Mouse (Mus musculus): ENCODE results near the gene Rhd. TPM values are rescaled to one million over a fixed set of nuclear protein-coding genes. Genes with fewer than 3 reads are reported as not detected.

Rhd gene
- total RNA-seq, 2 experiments from 2014 or later: not detected

DNA sequence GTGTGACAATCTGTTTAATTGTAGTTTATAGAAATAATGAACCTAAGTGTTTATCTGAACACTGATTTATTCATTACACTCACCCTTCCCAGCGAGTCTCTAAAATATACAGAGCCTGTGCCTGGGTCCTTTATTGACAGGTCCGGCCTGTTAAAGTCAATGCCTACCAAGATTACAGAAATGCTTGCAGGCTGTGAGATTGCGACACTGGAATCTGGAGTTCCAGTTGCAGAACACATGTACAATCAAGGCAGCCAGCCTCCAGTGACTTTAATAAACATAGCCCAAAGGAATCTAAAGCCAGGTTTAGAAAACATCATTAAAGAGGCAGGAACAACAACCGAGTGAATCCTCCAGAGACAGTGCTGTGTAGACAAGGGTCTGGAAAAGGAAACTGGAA is 16.7 kb upstream of the Rhd start:
- intact Hi-C loops (cut with DNase I): no loop called here
- DNase-seq (ENCODE audit: extremely low spot score in 1 of 2, low spot score in 2 of 2): no peak
- no peak overlapping the region for H3K27ac ChIP-seq
- no peak for TF ChIP-seq CTCF (IDR thresholded peaks at IDR 0.05)
- H3K4me3 ChIP-seq: no peak overlapping the region

DNA sequence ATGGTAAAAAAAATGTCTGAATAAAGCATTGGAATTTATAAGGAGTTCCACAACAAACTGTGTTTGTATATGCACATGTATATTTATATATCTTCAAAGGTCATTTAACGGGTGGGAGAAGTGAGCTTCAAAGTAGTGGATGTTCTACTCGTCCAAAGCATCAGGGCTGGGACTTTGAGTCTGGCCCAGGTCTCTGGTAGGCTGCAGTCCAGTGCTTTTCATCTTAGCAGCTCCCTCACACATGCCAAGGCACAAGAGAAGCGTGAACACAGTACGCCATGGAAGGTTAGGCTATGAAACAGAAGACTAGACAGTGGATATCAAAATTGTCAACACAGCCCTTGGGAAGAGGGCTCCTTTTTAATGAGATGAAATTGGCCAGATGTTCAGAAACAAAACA is 13.8 kb upstream of the Rhd start:
- intact Hi-C loops (cut with DNase I): loop anchor here (5.0 kb wide), 1 partner anchor 72 kb away; the partner anchor contains the start of gene Rsrp1
- TF ChIP-seq CTCF (IDR thresholded peaks at IDR 0.05): no peak
- no peak for DNase-seq (ENCODE audit: extremely low spot score in 1 of 2, low spot score in 2 of 2)
- Histone ChIP-seq H3K27ac (no peak overlapping the region), H3K4me3 (no peak overlapping the region)

DNA sequence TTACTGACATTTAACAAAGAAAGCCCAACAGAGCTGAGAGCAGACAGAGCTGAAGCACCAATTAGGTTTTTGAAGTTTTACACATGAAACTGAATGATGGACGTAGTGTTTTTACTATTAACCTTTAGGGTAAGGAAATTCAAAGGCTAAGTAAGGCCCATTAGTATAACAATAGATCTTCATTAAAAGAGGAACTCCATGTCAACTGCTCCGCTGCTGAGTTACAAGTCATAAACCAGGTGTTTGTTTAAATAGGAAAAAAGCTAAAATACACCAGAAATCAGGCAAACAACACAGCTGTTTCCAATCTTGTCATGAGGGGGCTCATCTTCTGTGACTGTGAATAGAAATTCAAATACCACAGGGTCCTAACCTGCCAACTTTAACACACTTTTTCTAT is 13.1 kb upstream of the Rhd start:
- no peak for DNase-seq (ENCODE audit: extremely low spot score in 1 of 2, low spot score in 2 of 2)
- intact Hi-C loops (cut with DNase I): loop anchor here (5.0 kb wide), 1 partner anchor 71 kb away; the partner anchor contains the start of gene Rsrp1
- Histone ChIP-seq H3K4me3 (peak overlapping the region; percentile 91; the same call in 1 of the 2 replicates), H3K27ac (no peak overlapping the region)
- TF ChIP-seq CTCF (IDR thresholded peaks at IDR 0.05): no peak

DNA sequence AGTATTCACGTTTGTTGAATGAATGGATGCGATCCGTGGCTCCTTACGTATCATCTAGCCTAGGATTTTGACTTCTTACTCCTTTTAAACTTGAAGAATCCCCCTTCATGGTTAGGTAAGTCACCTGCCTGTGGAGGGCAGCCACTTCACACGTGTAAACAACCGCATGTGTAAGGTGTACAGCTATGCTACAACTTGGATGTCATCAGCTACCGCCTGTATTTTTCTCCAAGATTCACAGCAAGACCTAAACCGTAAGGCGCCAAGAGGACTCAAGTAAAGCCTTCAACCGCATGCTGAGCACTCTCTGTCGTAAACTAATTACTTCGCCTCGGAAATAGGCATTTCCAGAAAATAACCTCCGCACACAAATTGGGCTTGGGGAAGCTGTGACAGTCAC is 12.5 kb upstream of the Rhd start:
- peak overlapping the region; percentile 91 for H3K4me3 ChIP-seq
- intact Hi-C loops (cut with DNase I): loop anchor here (5.0 kb wide), 1 partner anchor 70 kb away; the partner anchor contains the start of gene Rsrp1
- TF ChIP-seq CTCF (IDR thresholded peaks at IDR 0.05): no peak
- DNase-seq (ENCODE audit: extremely low spot score in 1 of 2, low spot score in 2 of 2): no peak
- peak overlapping the region; percentile 98; the same call in 1 of the 2 replicates for H3K27ac ChIP-seq

DNA sequence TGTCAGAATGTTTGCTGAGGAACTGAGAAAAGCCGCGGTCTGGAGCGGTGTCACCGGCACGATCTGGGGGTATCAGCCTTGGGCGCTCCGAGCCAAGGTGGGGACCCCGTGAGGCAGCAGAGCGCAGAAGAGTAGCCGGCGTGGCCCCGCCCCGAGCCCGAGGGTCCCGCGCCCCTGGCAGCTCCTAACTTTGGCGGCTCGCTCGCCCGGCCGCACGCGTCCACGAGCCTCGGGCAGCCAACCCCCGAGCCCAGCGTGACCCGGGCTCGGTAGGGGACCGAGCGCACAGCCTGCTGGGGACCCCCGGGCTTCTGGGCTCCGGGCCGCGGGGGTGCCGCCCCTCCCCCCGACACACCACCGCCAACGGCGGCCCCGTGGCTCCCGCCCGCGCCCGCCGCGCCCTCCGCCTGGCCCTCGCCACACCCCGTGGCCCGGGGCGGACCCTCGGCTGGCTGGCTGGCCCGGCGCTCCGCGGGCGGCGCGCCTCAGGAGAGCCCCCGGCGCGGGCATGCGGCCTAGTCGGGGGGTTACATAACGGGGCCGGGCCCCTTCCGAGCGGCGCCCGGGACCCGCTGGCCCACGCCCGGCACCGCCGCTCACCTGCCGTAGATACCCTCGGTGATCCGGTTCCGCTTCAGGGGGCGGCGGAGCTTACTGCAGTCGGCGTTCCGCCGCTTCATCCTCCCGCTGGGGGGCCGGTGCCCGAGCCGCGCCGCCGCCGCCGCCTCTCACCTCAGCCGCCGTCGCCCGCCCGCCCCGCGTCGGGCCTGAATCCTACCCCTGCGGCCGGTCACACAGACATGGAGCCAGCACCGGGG is 11.7 kb upstream of the Rhd start:
- no peak; the same call in 1 of the 2 replicates for TF ChIP-seq CTCF (IDR thresholded peaks at IDR 0.05)
- DNase-seq (ENCODE audit: extremely low spot score in 1 of 2, low spot score in 2 of 2): peak; percentile 51
- H3K4me3 ChIP-seq: peak overlapping the region; percentile 91
- intact Hi-C loops (cut with DNase I): loop anchor here (5.0 kb wide), 1 partner anchor 70 kb away; the partner anchor contains the start of gene Rsrp1
- peak overlapping the region; percentile 98 for H3K27ac ChIP-seq

DNA sequence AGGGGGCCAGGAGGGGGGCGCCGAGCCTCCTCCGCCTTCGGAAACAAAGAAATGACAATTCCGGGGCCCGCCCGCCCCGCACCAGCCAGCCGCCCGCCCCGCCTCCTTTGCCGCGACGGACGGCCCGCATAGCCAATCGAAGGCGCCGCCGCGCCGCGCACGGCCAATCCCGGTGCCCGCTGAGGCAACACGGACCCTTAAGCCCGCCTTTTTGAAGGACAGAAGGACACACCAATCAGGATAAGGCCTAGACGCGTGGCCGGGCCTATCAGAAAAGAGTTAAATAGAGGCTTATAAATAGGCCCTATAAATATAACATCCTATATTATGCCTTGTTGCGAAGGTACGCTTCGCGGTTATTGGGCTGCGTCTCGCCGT is 11.1 kb upstream of the Rhd start, which contains the start of gene Maco1:
Gene Maco1 (minus strand): TSS at position 87 of the 378 bp plus-strand sequence.
- H3K27ac ChIP-seq: peak within 1 kb of the TSS; percentile 98
- no peak for TF ChIP-seq CTCF (IDR thresholded peaks at IDR 0.05)
- intact Hi-C loops (cut with DNase I): loop anchor here (5.0 kb wide), 1 partner anchor 69 kb away; the partner anchor contains the start of gene Rsrp1
- DNase-seq (ENCODE audit: extremely low spot score in 1 of 2, low spot score in 2 of 2): peak; percentile 100
- peak within 1 kb of the TSS; percentile 91 for H3K4me3 ChIP-seq

DNA sequence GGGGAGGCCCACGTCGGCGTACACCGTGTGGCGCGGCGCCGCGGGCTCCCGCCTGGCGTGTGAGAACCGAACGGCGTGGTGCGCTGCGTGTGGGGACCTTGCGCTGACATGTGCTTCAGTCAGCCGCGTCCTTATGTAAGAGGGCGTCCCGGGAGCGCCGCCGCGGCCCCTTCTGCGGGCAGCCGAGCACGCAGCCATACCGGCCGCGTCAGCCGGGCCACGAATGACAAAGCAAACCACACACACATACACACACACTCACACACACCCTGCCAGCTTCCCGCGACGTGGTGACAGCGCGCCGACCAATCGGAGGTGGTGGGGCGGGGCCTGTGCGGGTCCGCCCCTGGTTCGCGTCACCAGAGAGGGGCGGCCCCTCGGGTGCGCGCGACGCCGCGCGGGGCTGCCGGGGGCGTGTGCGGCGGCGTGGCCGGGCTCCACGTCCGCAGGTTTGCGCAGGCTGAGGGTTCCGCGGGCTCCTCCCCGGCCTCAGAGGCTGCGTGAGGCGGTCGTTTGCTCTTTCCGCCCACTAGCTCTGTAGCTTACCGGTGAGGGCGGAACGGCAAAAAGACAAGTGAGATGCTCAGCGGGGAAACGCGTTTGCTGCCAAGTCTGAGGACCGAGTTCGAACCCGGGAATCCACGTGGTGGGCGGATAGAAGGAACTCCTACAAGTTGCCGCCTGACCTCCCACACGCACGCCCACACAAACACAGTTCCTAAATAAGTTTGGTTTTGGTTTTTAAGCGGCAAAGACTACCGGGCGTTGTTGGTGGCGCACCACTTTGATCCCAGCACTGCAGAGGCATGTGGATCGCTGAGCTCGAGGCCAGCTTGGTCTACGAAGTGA is 10.5 kb upstream of the Rhd start:
- TF ChIP-seq CTCF (IDR thresholded peaks at IDR 0.05): no peak
- Histone ChIP-seq H3K27ac (peak overlapping the region; percentile 97), H3K4me3 (peak overlapping the region; percentile 91)
- DNase-seq (ENCODE audit: extremely low spot score in 1 of 2, low spot score in 2 of 2): peak; percentile 94
- intact Hi-C loops (cut with DNase I): loop anchor here (5.0 kb wide), 1 partner anchor 68 kb away; the partner anchor contains the start of gene Rsrp1

DNA sequence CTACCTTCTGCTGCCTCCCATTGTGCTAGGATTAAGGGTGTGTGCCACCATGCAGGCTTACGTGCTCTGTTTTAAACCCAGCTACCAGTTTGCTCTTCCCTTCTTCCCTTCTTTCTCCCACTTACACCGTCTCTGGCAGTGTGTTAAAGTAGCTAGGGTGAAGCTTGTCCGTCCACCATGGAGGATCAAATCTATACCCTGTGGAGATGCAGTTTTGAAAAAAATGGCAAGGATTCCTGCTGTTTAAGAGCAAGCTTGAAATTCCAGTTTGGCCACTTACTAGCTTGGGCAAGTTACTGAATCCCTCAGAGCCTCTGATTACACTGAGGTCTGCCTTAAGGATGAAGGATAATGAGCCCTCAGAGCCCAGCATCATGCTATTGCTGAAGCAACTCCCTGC is 9.0 kb upstream of the Rhd start:
- no peak for TF ChIP-seq CTCF (IDR thresholded peaks at IDR 0.05)
- no peak overlapping the region for H3K4me3 ChIP-seq
- intact Hi-C loops (cut with DNase I): no loop called here
- no peak overlapping the region for H3K27ac ChIP-seq
- no peak for DNase-seq (ENCODE audit: extremely low spot score in 1 of 2, low spot score in 2 of 2)

DNA sequence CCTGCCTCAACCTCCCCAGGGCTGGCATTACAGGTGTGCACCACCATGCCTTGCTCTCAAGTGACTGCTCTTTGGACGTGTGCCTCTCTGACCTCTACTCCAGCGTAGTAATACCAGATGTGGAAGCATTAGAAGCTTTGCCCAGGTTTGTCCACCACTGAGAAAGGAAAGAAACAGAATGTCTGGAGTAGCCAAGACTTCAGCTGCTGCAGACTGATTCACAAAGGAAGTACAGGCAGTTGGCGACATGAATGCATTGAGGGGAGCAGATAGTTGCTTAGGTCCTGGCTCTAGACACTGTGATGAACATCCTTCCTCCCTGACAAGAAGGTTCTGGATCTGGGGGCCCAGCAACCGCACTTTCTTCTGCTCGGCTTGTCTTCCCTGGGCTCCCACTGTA is 8.3 kb upstream of the Rhd start:
- no peak overlapping the region for H3K4me3 ChIP-seq
- no peak for DNase-seq (ENCODE audit: extremely low spot score in 1 of 2, low spot score in 2 of 2)
- no peak for TF ChIP-seq CTCF (IDR thresholded peaks at IDR 0.05)
- intact Hi-C loops (cut with DNase I): no loop called here
- H3K27ac ChIP-seq: no peak overlapping the region

DNA sequence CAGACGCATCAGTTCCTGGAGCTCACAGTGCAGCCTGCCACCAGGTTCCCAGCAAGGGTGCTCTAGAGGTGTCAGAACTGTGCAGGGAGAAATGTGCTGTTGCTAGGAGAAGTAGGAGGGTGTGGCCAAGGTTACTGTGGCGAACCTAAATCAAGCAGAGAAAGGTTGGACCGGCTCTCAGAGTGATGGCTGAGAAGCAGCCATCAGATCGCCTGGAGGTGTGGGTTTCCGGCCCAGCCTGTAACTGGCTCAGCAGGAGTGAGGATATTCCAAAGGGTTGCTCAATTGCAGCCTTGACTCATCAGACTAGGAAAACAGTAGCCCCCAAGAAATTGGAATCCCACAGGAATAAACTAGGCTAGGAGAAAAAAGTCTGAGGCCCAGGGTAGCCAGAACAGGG is 7.8 kb upstream of the Rhd start:
- TF ChIP-seq CTCF (IDR thresholded peaks at IDR 0.05): no peak
- H3K27ac ChIP-seq: no peak overlapping the region
- no peak for DNase-seq (ENCODE audit: extremely low spot score in 1 of 2, low spot score in 2 of 2)
- no peak overlapping the region for H3K4me3 ChIP-seq
- intact Hi-C loops (cut with DNase I): no loop called here

DNA sequence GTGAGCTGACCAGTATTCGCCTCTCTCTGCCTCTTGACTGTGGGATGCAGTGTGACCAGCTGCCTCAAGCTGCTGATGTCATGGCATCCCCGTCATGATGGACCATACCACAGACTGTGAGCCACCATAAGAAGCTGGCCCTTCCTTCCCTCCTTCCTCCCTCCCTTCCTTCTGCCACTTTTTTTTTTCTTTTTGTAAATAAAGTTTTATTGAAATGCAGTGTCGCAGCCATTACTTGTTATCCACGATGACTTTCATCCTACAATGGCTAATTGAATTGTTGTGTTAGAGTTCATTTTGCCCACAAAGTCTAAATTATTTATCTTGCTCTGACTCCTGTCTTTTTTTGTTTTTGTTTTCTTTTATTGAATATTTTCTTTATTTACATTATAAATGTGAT is 5.8 kb upstream of the Rhd start:
- TF ChIP-seq CTCF (IDR thresholded peaks at IDR 0.05): no peak
- Histone ChIP-seq H3K4me3 (no peak overlapping the region), H3K27ac (no peak overlapping the region)
- intact Hi-C loops (cut with DNase I): no loop called here
- DNase-seq (ENCODE audit: extremely low spot score in 1 of 2, low spot score in 2 of 2): no peak

DNA sequence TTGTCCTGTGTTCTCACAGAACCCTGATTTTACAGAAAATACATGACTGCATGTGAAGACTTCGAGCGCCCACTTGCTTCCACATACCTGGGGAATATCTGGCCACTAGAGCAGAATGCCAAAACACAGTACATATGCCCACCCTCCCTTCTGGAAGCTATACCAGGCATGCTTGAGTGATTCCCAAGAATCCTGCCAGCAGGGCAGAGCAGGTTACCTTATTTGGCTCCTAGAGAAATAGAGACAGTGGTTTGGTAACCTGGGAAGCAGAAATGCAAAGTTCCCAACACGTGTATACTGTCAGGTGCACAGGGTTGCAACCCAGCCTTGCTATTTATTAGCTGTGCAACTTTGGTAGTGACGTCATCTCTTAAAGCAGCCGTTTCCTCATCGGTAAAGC is 2.5 kb upstream of the Rhd start:
- TF ChIP-seq CTCF (IDR thresholded peaks at IDR 0.05): no peak
- no peak overlapping the region for H3K27ac ChIP-seq
- DNase-seq (ENCODE audit: extremely low spot score in 1 of 2, low spot score in 2 of 2): no peak
- intact Hi-C loops (cut with DNase I): no loop called here
- no peak overlapping the region for H3K4me3 ChIP-seq

Measured in left cerebral cortex, adult 2 months (tissue).